Mouse (Mus musculus): ENCODE results near the gene Tor1a. TPM values are rescaled to one million over a fixed set of nuclear protein-coding genes. Genes with fewer than 3 reads are reported as not detected.
A peak's percentile ranks its signal among the peaks of the same experiment; 100 is the strongest.

Gene Tor1a
- polyA plus RNA-seq (2015; fragmentation: Nextera tagmentation; extraction: Ambion mirVana), result 78.8 and 90.9 TPM in 2 replicates

- peak; percentile 97 for ATAC-seq
- H3K4me2 ChIP-seq (replicated peaks), result peak within 1 kb of the TSS; percentile 89
Measured at GRCm38 (mm10) chr2:30967352-30968327, at the start of gene Tor1a. Gene Tor1a, minus strand, starts transcription at chr2:30967933.

DNA sequence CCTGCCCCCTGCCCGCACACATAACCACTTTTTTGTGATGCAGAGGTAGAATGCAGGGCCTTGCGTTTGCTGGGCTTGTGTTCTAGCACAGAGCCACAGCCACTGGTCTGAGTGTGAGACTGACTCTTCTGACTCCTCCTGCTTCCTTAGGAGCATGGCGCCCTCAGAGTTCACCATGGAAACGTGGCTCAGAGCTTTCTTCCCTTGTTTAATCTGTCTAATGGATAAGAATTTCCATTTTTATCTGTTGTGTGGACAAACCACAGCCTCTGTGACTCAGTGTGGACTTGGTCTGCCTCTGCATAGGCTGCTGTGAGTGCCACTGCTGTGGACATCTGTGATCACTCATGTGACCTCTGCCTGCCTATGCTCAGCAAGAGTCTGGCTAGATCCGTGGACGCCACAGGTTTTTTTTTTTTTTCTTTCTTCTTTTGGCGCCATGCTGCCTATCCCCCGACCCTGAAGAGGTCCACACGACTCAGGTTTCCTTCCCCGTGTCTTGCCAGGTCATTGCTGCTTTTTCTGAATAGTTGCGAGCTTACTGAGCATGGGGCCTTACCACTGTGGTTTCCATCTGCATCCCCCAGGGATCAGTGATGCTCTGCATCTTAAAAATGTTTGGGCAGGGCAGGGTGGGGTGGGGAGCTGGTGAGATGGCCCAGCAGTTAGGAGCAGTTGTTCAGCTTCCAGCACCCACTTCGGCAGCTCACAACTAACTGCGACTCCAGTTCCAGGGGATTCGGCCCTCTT lies 45.8 kb upstream of the Tor1a start:
- H3K4me1 ChIP-seq (replicated peaks), result no peaks in the 10 kb centered on the region
- no peak overlapping the region for H3K9ac ChIP-seq
- no peak for ATAC-seq
- no peak overlapping the region for H3K4me3 ChIP-seq (replicated peaks)
- no peaks in the 10 kb centered on the region for H3K9me3 ChIP-seq
- H3K4me2 ChIP-seq (replicated peaks), result no peak overlapping the region
- 77% methylated on average over 14 of the region's 14 CpGs for WGBS
- H3K36me3 ChIP-seq, result 0 out of 2 replicates have a peak, but pooled peaks cover 5% of the 10 kb centered on the region
- H3K27ac ChIP-seq, result no peak overlapping the region
- H3K27me3 ChIP-seq (replicated peaks), result no peaks in the 10 kb centered on the region

More at GRCm38 (mm10) chr2:30967352-30968327, at the start of gene Tor1a:
- H3K9ac ChIP-seq, result peak within 1 kb of the TSS; percentile 82
- H3K36me3 ChIP-seq, result peaks cover 16% of the 10 kb centered on the region; the same call in 1 of the 2 replicates
- H3K4me1 ChIP-seq (replicated peaks), result peaks cover 15% of the 10 kb centered on the region
- H3K9me3 ChIP-seq, result no peaks in the 10 kb centered on the region
- 2% methylated on average over 59 of the region's 59 CpGs for WGBS
- H3K27ac ChIP-seq, result peak within 1 kb of the TSS; percentile 82
- no peaks in the 10 kb centered on the region for H3K27me3 ChIP-seq (replicated peaks)
- H3K4me3 ChIP-seq (replicated peaks), result peak within 1 kb of the TSS; percentile 84

DNA sequence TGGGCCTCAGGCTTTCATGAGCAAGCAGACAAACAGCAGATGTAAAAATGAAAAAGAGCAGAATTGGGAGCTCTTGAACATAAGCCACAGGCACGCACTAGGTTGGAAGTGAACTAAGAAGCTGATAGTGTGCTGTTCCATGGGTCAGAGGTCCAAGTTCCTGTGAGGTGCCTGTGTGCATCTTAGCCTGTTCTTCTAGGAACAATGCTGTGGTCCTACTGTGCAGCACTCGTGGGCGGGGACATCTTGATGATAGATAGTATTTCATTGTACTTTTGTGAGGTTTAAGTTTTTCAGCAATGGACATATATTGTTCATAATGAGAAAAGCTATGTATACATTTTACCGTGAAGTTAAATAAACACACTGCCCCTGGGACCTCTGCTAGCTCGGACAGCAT lies 39.5 kb upstream of the Tor1a start:
- no peak for ATAC-seq
- Histone ChIP-seq H3K4me2 (replicated peaks) (no peak overlapping the region), H3K27ac (no peak overlapping the region)

DNA sequence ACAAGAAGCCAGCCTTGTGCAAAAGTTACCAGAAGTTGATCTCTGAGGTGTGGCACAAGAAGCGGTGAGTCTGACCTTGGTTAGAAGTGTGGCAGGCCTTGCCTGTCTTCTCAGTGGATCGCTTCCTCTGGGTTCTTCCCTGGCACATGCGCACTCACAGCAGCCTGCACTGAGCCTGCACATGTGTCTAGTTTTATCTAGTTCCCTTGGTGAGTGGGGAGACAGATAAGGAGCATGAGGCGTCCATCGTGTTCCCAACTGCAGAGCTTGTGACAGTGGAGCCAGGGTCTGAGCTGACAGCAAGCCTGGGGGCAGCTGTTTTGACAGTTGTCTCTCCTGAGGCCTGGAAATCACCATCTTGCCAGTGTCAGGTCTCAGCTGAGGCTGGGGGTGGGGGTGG lies 38.7 kb upstream of the Tor1a start:
- no peak overlapping the region for H3K27ac ChIP-seq
- ATAC-seq, result no peak
- 70% methylated on average over 5 of the region's 5 CpGs for WGBS
- H3K27me3 ChIP-seq (replicated peaks), result no peaks in the 10 kb centered on the region
- H3K9ac ChIP-seq, result no peak overlapping the region
- H3K9me3 ChIP-seq, result no peaks in the 10 kb centered on the region
- no peak overlapping the region for H3K4me2 ChIP-seq (replicated peaks)
- 0 out of 2 replicates have a peak, but pooled peaks cover 5% of the 10 kb centered on the region for H3K36me3 ChIP-seq
- H3K4me1 ChIP-seq (replicated peaks), result 0 out of 2 replicates have a peak, but pooled peaks cover 2% of the 10 kb centered on the region
- no peak overlapping the region for H3K4me3 ChIP-seq (replicated peaks)

More for the DNA sequence above, 39.5 kb upstream of the Tor1a start:
- Histone ChIP-seq H3K27me3 (replicated peaks) (no peaks in the 10 kb centered on the region), H3K4me3 (replicated peaks) (no peak overlapping the region), H3K9me3 (no peaks in the 10 kb centered on the region), H3K9ac (no peak overlapping the region), H3K4me1 (replicated peaks) (0 out of 2 replicates have a peak, but pooled peaks cover 2% of the 10 kb centered on the region), H3K36me3 (0 out of 2 replicates have a peak, but pooled peaks cover 5% of the 10 kb centered on the region)
- 65% methylated on average over 5 of the region's 5 CpGs for WGBS

GRCm38 (mm10) chr2:31005453-31005852 lies 37.7 kb upstream of the Tor1a start:
- WGBS, result 80% methylated on average over 2 of the region's 2 CpGs
- Histone ChIP-seq H3K36me3 (0 out of 2 replicates have a peak, but pooled peaks cover under 1% of the 10 kb centered on the region), H3K4me3 (replicated peaks) (no peak overlapping the region), H3K27me3 (replicated peaks) (no peaks in the 10 kb centered on the region), H3K4me1 (replicated peaks) (0 out of 2 replicates have a peak, but pooled peaks cover 2% of the 10 kb centered on the region), H3K4me2 (replicated peaks) (no peak overlapping the region), H3K9ac (no peak overlapping the region), H3K27ac (no peak overlapping the region), H3K9me3 (no peaks in the 10 kb centered on the region)
- ATAC-seq, result no peak

DNA sequence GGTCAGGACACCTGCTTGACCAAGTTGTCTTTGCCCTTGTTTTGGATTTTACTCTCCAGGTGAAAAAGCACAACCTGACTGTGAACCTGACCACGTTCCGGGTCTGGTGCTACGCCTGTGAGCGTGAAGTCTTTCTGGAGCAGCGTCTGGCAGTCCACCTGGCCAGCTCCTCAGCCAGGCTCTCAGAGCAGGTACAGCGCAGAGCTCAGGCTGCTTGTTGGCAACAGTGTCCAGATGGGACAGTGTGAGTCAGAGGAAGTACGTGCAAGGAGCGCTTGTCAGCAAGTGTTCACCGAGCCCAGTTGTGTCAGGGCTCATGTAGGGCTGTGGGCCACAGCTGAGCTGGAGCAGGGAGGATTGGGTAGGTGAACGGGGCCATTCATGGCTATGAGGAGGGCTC lies 35.1 kb upstream of the Tor1a start:
- Histone ChIP-seq H3K36me3 (0 out of 2 replicates have a peak, but pooled peaks cover 5% of the 10 kb centered on the region), H3K9ac (no peak overlapping the region), H3K9me3 (no peaks in the 10 kb centered on the region), H3K4me2 (replicated peaks) (no peak overlapping the region), H3K27ac (no peak overlapping the region), H3K4me1 (replicated peaks) (0 out of 2 replicates have a peak, but pooled peaks cover 2% of the 10 kb centered on the region), H3K27me3 (replicated peaks) (no peaks in the 10 kb centered on the region), H3K4me3 (replicated peaks) (no peak overlapping the region)
- no peak for ATAC-seq
- WGBS, result 93% methylated on average over 10 of the region's 10 CpGs

- H3K4me1 ChIP-seq (replicated peaks), result no peaks in the 10 kb centered on the region
- H3K27me3 ChIP-seq (replicated peaks), result no peaks in the 10 kb centered on the region
- no peak overlapping the region for H3K4me3 ChIP-seq (replicated peaks)
- H3K9me3 ChIP-seq, result no peaks in the 10 kb centered on the region
- 59% methylated on average over 8 of the region's 8 CpGs for WGBS
- H3K36me3 ChIP-seq, result 0 out of 2 replicates have a peak, but pooled peaks cover 5% of the 10 kb centered on the region
- ATAC-seq, result no peak
- no peak overlapping the region for H3K27ac ChIP-seq
- H3K4me2 ChIP-seq (replicated peaks), result no peak overlapping the region
- H3K9ac ChIP-seq, result no peak overlapping the region
Measured at GRCm38 (mm10) chr2:30998443-30999260, 30.9 kb upstream of the Tor1a start.

DNA sequence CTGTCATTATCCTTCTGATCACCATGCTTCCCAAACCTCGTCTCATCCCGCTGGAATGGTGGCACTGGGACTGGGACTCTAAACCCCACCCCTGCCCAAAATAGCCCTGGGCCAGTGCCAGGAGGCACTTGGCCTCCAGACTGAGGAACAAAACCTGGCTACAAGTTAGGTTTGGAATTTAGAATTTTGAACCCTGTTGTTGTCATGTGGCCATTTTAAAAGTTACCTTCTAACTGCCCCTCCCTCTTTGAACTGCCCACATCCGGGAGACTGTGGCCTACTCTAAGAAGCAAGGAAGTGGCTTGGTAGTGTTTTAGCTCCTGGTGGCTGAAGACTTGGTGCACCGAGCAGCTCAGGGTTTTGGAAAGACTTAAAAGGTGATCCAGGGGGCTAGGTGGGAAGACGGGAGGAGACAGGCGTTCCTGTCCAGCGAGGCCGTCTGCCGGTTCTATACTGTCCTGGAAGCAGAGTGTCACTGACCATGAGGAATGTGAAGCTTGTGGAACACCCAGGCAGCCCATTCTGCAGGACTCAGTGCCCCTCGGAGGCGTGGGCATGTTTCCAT lies 27.8 kb upstream of the Tor1a start:
- H3K36me3 ChIP-seq, result 0 out of 2 replicates have a peak, but pooled peaks cover 5% of the 10 kb centered on the region
- H3K4me2 ChIP-seq (replicated peaks), result no peak overlapping the region
- no peaks in the 10 kb centered on the region for H3K4me1 ChIP-seq (replicated peaks)
- H3K27me3 ChIP-seq (replicated peaks), result no peaks in the 10 kb centered on the region
- ATAC-seq, result no peak
- 79% methylated on average over 11 of the region's 11 CpGs for WGBS
- H3K9me3 ChIP-seq, result no peaks in the 10 kb centered on the region
- no peak overlapping the region for H3K9ac ChIP-seq
- no peak overlapping the region for H3K27ac ChIP-seq
- H3K4me3 ChIP-seq (replicated peaks), result no peak overlapping the region

- Histone ChIP-seq H3K4me3 (replicated peaks) (no peak overlapping the region), H3K36me3 (no peaks in the 10 kb centered on the region), H3K27ac (no peak overlapping the region), H3K9me3 (no peaks in the 10 kb centered on the region), H3K4me1 (replicated peaks) (no peaks in the 10 kb centered on the region), H3K9ac (no peak overlapping the region), H3K4me2 (replicated peaks) (no peak overlapping the region), H3K27me3 (replicated peaks) (no peaks in the 10 kb centered on the region)
- ATAC-seq, result no peak
- WGBS, result 86% methylated on average over 4 of the region's 4 CpGs
Measured at GRCm38 (mm10) chr2:30994853-30995252, 27.1 kb upstream of the Tor1a start.

- H3K27me3 ChIP-seq (replicated peaks), result no peaks in the 10 kb centered on the region
- no peaks in the 10 kb centered on the region for H3K9me3 ChIP-seq
- no peaks in the 10 kb centered on the region for H3K36me3 ChIP-seq
- H3K9ac ChIP-seq, result no peak overlapping the region
- H3K27ac ChIP-seq, result no peak overlapping the region
- no peak overlapping the region for H3K4me3 ChIP-seq (replicated peaks)
- no peak for ATAC-seq
- H3K4me1 ChIP-seq (replicated peaks), result peaks cover 10% of the 10 kb centered on the region; the same call in 1 of the 2 replicates
- WGBS, result 73% methylated on average over 9 of the region's 9 CpGs
- H3K4me2 ChIP-seq (replicated peaks), result no peak overlapping the region
Measured at GRCm38 (mm10) chr2:30990221-30990620, 22.5 kb upstream of the Tor1a start.

Measured in intestine, embryonic 15.5 days (tissue).